Mouse (Mus musculus) olfactory bulb, adult 2 months (tissue): ENCODE measurements around the gene Ssu72.
"Not testable (repeated sequence)": the region's sequence is repeated elsewhere in the genome, so short reads cannot be mapped to it uniquely, and the experiment has no call there.

Source experiments
- CTCF ChIP-seq: fragments of 200-500 bp; IDR thresholded peaks from 2 replicates; pipeline ENCODE4 v1.5.1; 2012; ENCODE audit warnings: low read depth, mild to moderate bottlenecking, low read length, moderate library complexity; ENCODE audit not compliant: insufficient read depth
- POLR2A ChIP-seq: fragments of 200-500 bp; IDR thresholded peaks from 2 replicates; pipeline ENCODE4 v1.6.1; 2012; ENCODE audit warnings: mild to moderate bottlenecking, low read depth, low read length, moderate library complexity; ENCODE audit not compliant: insufficient read depth

- not testable (repeated sequence) for TF ChIP-seq POLR2A, CTCF
Measured at GRCm38 (mm10) chr4:155670236-155670635, 34.4 kb upstream of the Ssu72 start.
